Mouse (Mus musculus) stomach, embryonic 14.5 days (tissue): ENCODE data around the gene Tnrc6b. TPM values are rescaled to one million over a fixed set of nuclear protein-coding genes. Genes with fewer than 3 reads are reported as not detected.
"Not testable (repeated sequence)": the region's sequence is repeated elsewhere in the genome, so short reads cannot be mapped to it uniquely, and the experiment has no call there.

Experiments used
- ATAC-seq: fragments of 200-750 bp; cut with Nextera tagmentation; 2 replicates; pipeline ENCODE4 v1.8.0; 2017; ENCODE audit warnings: low read depth, moderate TSS enrichment; ENCODE audit not compliant: insufficient number of reproducible peaks, insufficient read depth, low FRiP score
- H3K27ac ChIP-seq: fragments of 300-500 bp; sonication (generic); 2 replicates; pipeline ENCODE4 v1.5.1; 2014; ENCODE audit warnings: mild to moderate bottlenecking, low read length, moderate library complexity, mixed read lengths
- H3K27me3 ChIP-seq: fragments of 300-500 bp; sonication (generic); 2 replicates; pipeline ENCODE4 v1.6.1; 2014; ENCODE audit warnings: low read length, control low read depth, mixed read lengths; ENCODE audit not compliant: control insufficient read depth, insufficient read depth
- H3K36me3 ChIP-seq: fragments of 300-500 bp; sonication (generic); 2 replicates; pipeline ENCODE4 v1.6.1; 2014; ENCODE audit warnings: mild to moderate bottlenecking, control low read depth, low read length, moderate library complexity, mixed read lengths; ENCODE audit not compliant: control insufficient read depth, insufficient read depth
- H3K4me1 ChIP-seq: fragments of 300-500 bp; sonication (generic); 2 replicates; pipeline ENCODE4 v1.6.1; 2014; ENCODE audit warnings: low read length, control low read depth, mixed read lengths; ENCODE audit not compliant: control insufficient read depth, insufficient read depth
- H3K4me2 ChIP-seq: fragments of 300-500 bp; sonication (generic); replicated peaks from 2 replicates; pipeline ENCODE4 v1.6.1; 2014; ENCODE audit warnings: low read depth, low read length, control low read depth
- H3K4me3 ChIP-seq: fragments of 300-500 bp; sonication (generic); 2 replicates; pipeline ENCODE4 v1.5.1; 2014; ENCODE audit warnings: low read depth, low read length, control low read depth
- H3K9ac ChIP-seq: fragments of 300-500 bp; sonication (generic); replicated peaks from 2 replicates; pipeline ENCODE4 v1.6.1; 2014; ENCODE audit warnings: low read depth, mild to moderate bottlenecking, control low read depth, low read length, moderate library complexity, mixed read lengths
- H3K9me3 ChIP-seq: fragments of 300-500 bp; sonication (generic); 2 replicates; pipeline ENCODE4 v1.6.1; 2016; ENCODE audit warnings: low read depth, low read length, control low read depth; ENCODE audit not compliant: control insufficient read depth
- WGBS: fragments of 180-500 bp; shearing (Covaris S2); extraction: QIAGEN DNeasy Blood & Tissue Kit; methylation state at CpG from one replicate; pipeline ENCODE4 v1.1.7; 2014; 5-methylcytosine and 5-hydroxymethylcytosine counted together
- polyA plus RNA-seq: library from polyadenylated mRNA; unstranded; fragments of >200 nt; fragmentation: Nextera tagmentation; extraction: Ambion mirVana; gene quantifications from 2 replicates; pipeline ENCODE4 v1.2.1, GENCODE M21; 2014

Tnrc6b gene
- polyA plus RNA-seq, 1 experiment from 2014 or later: 25.5 TPM

GRCm38 (mm10) chr15:80930048-80930571 lies 219.0 kb downstream of the Tnrc6b start:
- Histone ChIP-seq H3K4me2 (no peak overlapping the region), H3K4me1 (no peaks in the 10 kb centered on the region), H3K9ac (no peak overlapping the region), H3K36me3 (peaks cover 39% of the 10 kb centered on the region), H3K4me3 (no peak overlapping the region), H3K9me3 (no peaks in the 10 kb centered on the region), H3K27me3 (no peaks in the 10 kb centered on the region), H3K27ac (no peak overlapping the region)
- ATAC-seq: 0 out of 2 replicates have a peak, but pooled peaks have one; percentile 46
- WGBS: 26% methylated on average over 15 of the region's 16 CpGs

GRCm38 (mm10) chr15:80930676-80931320 lies 219.7 kb downstream of the Tnrc6b start:
- H3K4me2 ChIP-seq, H3K27me3 ChIP-seq, ATAC-seq, H3K9ac ChIP-seq, H3K4me1 ChIP-seq, H3K4me3 ChIP-seq, H3K9me3 ChIP-seq, H3K27ac ChIP-seq: not testable (repeated sequence)
- H3K36me3 ChIP-seq: peaks cover 36% of the 10 kb centered on the region
- WGBS: 80% methylated on average over 23 of the region's 23 CpGs

- WGBS: 88% methylated on average over 9 of the region's 9 CpGs
- Histone ChIP-seq H3K27me3 (no peaks in the 10 kb centered on the region), H3K27ac (no peak overlapping the region), H3K4me1 (no peaks in the 10 kb centered on the region), H3K4me2 (no peak overlapping the region), H3K9ac (no peak overlapping the region), H3K36me3 (peaks cover 35% of the 10 kb centered on the region), H3K4me3 (no peak overlapping the region), H3K9me3 (no peaks in the 10 kb centered on the region)
- ATAC-seq: no peak
These were observed 220.3 kb downstream of the Tnrc6b start for GRCm38 (mm10) chr15:80931345-80931960.

GRCm38 (mm10) chr15:80934841-80935240 lies 223.7 kb downstream of the Tnrc6b start:
- no peak overlapping the region for H3K9ac ChIP-seq
- no peak overlapping the region for H3K27ac ChIP-seq
- H3K4me2 ChIP-seq: no peak overlapping the region
- no peak overlapping the region for H3K4me3 ChIP-seq
- WGBS: 87% methylated on average over 5 of the region's 5 CpGs
- peaks cover 21% of the 10 kb centered on the region for H3K36me3 ChIP-seq
- H3K27me3 ChIP-seq: no peaks in the 10 kb centered on the region
- H3K4me1 ChIP-seq: no peaks in the 10 kb centered on the region
- H3K9me3 ChIP-seq: no peaks in the 10 kb centered on the region
- no peak for ATAC-seq

GRCm38 (mm10) chr15:80936686-80937085 lies 225.6 kb downstream of the Tnrc6b start:
- H3K4me2 ChIP-seq: no peak overlapping the region
- no peaks in the 10 kb centered on the region for H3K9me3 ChIP-seq
- no peak overlapping the region for H3K9ac ChIP-seq
- H3K4me3 ChIP-seq: no peak overlapping the region
- H3K27me3 ChIP-seq: no peaks in the 10 kb centered on the region
- H3K36me3 ChIP-seq: peaks cover 19% of the 10 kb centered on the region
- no peak overlapping the region for H3K27ac ChIP-seq
- 70% methylated on average over 3 of the region's 3 CpGs for WGBS
- H3K4me1 ChIP-seq: no peaks in the 10 kb centered on the region
- ATAC-seq: no peak

GRCm38 (mm10) chr15:80938615-80939014 lies 227.5 kb downstream of the Tnrc6b start:
- H3K27ac ChIP-seq: no peak overlapping the region
- no peaks in the 10 kb centered on the region for H3K27me3 ChIP-seq
- H3K9me3 ChIP-seq: no peaks in the 10 kb centered on the region
- peaks cover 13% of the 10 kb centered on the region; the same call in 1 of the 2 replicates for H3K36me3 ChIP-seq
- no peak overlapping the region for H3K4me2 ChIP-seq
- H3K4me3 ChIP-seq: no peak overlapping the region
- no peak overlapping the region for H3K9ac ChIP-seq
- ATAC-seq: no peak
- 79% methylated on average over 4 of the region's 4 CpGs for WGBS
- H3K4me1 ChIP-seq: no peaks in the 10 kb centered on the region

GRCm38 (mm10) chr15:80939401-80939800 lies 228.3 kb downstream of the Tnrc6b start:
- no peak for ATAC-seq
- no peaks in the 10 kb centered on the region for H3K9me3 ChIP-seq
- no peak overlapping the region for H3K4me2 ChIP-seq
- no peaks in the 10 kb centered on the region for H3K4me1 ChIP-seq
- no peak overlapping the region for H3K4me3 ChIP-seq
- no peak overlapping the region for H3K9ac ChIP-seq
- no peaks in the 10 kb centered on the region for H3K27me3 ChIP-seq
- H3K36me3 ChIP-seq: peaks cover 8% of the 10 kb centered on the region; the same call in 1 of the 2 replicates
- 88% methylated on average over 5 of the region's 5 CpGs for WGBS
- no peak overlapping the region for H3K27ac ChIP-seq

GRCm38 (mm10) chr15:80941468-80942040 lies 230.4 kb downstream of the Tnrc6b start:
- no peak for ATAC-seq
- WGBS: 78% methylated on average over 6 of the region's 6 CpGs

More at GRCm38 (mm10) chr15:80941468-80942040, 230.4 kb downstream of the Tnrc6b start:
- no peaks in the 10 kb centered on the region for H3K9me3 ChIP-seq
- H3K27ac ChIP-seq: no peak overlapping the region
- H3K9ac ChIP-seq: no peak overlapping the region
- no peak overlapping the region for H3K4me2 ChIP-seq
- no peaks in the 10 kb centered on the region for H3K27me3 ChIP-seq
- 0 out of 2 replicates have a peak, but pooled peaks cover 4% of the 10 kb centered on the region for H3K36me3 ChIP-seq
- no peaks in the 10 kb centered on the region for H3K4me1 ChIP-seq
- H3K4me3 ChIP-seq: no peak overlapping the region
